Mouse (Mus musculus) gastrocnemius, adult 18-20 months (tissue): ENCODE results near the gene Itga8. TPM values are rescaled to one million over a fixed set of nuclear protein-coding genes. Genes with fewer than 3 reads are reported as not detected.
A peak's percentile ranks its signal among the peaks of the same experiment; 100 is the strongest.

Experiments used
- DNase-seq: peaks from one replicate; pipeline ENCODE4 v3.0.0; 2021; ENCODE audit warnings: low spot score
- total RNA-seq, 2 experiments: library from RNA; stranded (reverse); gene quantifications; 2 replicates each; pipeline ENCODE4 v1.2.3; 2021

Itga8 gene
- total RNA-seq, 2 experiments from 2014 or later: 1.2 to 1.8 TPM

DNA sequence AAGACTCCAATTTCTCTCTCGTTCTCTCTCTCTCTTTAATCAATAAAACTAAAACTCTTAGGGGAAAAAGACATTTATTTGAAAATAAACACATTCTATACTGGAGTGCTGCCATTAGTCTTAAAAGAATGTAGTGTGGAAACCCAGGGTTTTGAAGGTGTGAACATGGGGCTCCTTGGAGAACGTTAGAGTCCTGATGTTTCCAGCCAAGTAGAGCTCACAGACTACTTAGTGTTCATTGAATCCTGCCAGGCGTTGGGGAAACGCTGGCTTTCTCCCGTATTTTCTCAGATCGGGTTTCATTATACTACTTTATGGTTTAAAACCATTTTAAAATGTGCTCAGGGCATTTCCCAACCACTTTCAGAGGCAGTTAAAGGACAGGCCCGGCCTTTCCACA is 103.0 kb downstream of the Itga8 start:
- DNase-seq: no peak

DNA sequence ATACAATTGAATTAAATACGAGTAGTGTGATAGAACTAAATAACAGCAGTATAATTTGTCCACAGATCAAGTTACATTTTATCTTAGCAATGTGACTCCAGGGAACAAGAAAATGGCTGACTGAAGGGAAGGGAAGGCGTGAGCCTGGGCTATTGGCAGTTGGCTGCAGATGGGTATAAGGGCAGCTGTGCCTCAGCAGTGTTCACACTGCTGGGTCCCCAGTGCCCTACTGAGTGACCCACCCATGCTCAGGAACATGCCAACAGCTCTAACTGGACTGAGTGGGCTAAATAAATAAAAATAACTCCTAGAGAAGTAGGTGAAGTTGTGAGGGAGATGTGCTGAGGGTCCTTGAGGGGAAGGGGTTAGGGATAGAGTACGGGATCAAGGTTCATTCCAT is 103.5 kb downstream of the Itga8 start:
- no peak for DNase-seq

DNA sequence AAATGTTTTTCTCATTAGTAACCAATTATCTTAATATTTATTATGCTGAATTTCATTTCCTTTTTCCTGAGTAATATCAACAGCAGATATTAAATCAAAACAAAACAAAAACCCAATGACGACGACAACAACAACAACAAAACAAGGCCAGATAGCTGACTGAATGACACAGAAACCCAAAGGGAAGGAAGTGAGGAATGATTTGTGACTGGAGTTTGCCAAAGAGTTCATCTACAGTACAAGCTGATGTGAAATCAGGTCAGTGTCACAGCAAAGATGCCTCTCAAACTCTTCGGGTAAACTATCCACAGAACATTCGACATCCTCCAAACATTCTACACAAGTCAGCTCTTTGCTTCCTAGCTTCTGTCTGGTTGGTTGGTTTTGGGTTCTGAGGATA is 104.0 kb downstream of the Itga8 start:
- no peak for DNase-seq

DNA sequence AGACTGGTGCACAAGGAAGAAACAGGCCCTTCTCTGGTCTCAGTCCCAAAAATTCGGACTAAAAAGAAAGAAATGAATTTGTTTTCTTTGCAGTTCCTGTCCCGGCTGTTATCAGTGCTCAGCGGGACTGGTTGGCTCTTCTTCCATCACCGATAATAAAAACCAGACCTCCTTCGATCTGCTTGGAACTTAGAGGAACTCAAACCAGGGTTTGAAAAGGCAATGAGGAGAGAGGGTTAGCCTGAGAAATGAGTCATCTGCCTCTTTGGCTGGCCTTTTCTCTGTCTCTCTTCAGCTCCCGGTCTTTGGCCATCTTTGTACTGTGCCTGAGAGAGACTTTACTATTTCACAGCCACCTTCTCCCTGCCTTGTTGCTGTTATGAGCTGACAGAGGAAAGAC is 112.7 kb downstream of the Itga8 start:
- DNase-seq: no peak

DNA sequence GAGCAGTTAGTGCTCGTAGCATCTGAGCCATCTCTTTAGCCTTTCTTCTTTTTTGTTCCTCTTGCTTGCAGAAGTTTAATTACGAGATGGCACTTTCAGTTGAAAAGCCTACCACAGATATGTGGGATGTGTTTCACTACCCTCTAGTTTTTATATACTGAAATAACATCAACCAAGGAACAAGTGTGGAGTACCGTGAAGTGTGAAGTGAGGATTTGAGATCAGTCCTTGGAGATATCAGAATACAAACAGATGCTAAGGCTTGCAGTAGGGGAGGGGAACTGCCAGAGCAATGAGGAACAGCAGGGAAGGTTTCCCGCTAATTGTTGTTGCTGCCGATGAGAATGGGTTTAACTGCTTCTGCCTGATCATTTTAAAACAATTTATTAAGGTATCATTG is 114.1 kb downstream of the Itga8 start:
- no peak for DNase-seq

DNA sequence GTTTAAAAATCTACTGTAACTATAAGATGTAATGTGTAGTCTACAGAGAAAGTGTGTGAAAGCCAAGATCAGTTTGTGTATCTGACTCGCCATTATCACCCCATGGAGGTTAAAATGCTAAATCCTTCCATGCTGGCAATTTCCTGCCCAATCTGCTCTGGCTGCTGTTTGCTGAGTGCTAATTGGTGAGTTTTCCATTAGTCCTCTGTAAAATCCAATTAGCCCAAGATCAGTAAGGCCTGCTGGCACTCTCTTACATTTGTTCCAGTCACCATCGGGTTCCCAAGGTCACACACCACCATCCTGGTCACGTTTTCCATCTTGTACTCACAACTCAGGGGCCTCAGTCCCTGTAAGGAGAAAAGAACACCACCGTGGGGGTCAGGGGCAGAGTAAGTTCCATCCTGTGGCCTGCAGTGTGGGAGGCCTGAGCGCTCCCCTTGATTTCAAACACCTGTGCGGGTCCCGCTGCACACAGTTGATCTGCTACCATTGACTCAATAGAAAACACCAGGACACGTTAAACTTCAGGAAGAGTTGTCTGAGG is 119.2 kb downstream of the Itga8 start:
- DNase-seq: no peak

DNA sequence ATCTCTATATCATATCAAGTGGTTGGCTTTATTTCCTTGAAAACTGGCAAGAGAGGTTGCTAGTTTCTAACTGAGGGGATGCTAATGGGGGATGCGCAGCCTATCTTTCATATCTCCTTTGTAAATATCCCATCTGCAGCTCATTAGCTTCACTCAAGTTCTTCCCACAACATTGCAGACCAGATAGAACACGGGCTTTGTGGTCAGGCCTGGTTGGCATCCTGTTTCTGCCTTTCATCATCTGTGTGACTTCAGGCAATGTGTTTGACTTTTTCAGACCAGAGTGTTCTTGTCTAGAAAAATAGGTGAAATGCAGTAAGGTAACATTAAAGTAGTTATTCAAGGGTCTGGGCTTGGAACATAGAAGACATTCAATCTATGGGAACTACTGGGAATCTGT is 121.1 kb downstream of the Itga8 start:
- DNase-seq: no peak

DNA sequence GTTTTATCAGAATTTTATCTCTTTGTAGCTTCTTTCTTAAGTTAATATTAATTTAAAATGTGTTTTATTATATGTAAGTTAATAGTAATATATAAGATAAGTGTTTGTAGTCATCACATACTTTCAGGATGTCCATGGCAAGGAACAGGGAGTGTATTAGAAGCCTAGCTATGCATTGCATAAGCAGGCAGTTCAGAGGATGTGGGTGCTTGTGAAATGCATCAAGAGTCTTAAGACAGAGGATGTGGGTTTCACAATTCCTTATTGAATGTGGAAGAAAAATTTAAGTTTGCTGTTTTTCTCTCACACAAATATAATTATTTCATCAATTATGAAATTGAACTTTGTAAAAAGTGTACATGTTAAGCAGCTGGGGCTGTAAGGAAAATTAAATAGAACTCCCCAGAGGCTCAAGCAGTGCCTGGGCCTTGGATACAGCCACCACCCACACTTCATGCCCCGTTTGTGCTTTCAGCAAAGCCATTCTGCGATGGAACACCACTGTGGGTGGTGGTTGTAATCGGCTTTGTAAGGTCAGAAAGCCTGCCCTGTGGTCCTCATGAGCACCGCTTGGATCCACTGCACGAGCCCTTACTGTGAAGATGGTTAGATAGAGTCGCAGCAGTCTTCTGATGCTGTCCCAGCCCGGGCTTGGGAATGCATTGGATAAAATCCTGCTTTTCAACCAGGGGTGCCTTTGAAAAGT is 126.8 kb downstream of the Itga8 start:
- DNase-seq: no peak

DNA sequence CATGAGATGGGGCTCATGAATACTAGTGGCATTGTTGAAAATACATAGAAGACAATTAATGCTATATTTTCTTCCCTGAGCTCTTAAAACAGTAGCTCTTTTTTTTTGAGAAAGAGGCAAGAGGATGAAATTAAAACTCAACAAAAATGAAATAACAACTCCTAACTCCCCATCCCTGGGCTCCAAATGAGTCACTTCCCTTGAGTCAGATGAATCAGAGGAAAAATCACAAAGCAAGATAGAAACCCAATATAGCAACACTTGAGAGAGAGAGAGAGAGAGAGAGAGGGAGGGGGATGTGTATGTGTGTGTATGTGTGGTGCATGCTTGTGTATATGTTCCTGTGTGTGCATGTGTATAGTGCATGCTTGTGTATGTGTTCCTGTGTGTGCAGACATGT is 131.5 kb downstream of the Itga8 start:
- DNase-seq: no peak

DNA sequence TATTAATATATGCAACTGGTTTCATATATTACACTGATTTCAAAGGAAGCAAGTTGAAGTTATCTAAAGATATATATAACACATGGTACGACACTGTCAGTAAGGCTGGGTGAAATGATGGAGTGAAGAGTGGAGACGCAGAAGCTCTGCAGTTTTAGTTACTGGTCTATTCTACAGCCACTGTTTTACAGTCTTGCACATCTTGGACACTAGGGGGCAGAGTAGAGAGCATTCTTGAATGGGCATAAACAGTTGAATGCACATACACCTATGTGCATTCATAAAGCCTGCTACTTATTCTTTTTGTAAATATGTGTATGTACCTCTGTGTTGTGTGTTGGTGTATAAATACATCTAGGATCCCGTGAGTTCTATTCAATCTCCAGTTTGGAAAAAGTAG is 141.2 kb downstream of the Itga8 start:
- DNase-seq: peak; percentile 24

DNA sequence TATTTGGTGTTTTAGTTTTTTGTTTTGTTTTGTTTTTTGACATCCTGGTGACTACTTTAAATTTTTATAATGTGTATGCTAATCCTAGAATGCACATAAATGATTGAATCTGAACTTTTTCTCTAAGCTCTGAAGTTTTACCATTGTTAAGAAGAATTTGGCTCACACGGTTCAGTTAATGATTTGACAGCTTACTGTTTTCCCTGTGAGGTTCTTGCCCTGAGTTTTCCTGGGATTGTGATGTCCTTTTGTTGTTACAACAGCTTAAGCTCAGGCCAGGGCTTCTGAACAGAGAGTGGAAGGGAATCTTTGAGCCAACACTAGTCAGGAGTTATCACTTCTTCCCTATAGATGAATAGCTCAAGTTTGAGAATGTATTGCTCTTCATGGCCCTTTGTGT is 144.7 kb downstream of the Itga8 start:
- DNase-seq: no peak

DNA sequence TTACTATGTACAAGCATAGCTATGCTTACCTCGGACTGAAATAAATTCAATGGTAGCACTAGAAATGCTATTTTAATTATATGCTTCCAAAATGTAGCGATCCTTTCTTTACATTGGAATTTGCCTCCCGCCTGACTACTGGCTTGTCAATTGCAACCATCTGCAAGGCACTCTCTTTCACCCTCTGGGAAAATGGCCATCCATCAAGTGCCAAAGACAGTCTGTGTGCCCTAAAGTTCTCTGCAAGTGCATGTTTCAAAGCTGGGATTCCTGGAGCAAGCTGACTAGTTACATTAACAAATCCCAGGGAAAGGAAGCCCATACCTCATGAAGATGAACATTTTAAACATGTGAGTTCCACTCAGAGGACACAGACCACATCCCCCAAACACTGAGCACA is 145.3 kb downstream of the Itga8 start:
- no peak for DNase-seq

DNA sequence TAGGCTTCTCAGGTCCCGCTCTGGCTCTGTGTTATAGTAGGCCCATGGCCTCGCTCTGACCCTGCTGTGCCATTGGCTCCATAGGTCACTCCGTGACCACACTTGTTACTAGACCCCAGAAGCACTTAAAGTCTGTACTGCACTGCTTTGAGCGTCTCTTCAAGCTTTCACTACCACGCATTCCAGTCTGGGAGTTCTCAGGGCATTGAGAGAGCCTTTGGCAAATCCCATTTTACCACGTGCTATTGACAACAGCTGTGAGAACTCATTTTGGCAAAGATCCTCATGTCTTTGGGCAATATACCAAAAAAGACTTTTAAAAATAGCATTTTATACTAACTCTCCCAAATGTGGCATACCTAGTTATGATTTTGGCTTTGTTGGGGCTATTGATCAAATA is 147.0 kb downstream of the Itga8 start:
- DNase-seq: no peak

DNA sequence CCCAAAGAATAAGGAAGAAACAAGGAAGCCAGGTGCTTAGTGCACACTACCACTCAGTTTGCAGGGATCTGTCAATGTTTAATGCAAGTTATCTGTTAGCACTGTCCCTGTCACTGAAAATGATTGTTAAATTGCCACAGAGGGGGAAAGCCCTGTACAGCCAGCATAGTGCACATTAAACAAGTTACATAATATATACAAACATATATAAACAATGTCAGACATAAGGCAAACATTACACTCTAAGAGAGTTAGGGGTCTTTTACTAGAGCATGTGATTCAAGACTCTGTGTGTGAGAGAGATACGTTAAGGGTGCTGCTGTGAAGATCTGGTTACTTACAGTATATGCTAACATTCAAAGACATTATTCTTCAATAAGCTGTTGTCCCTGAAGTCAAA is 148.2 kb downstream of the Itga8 start:
- no peak for DNase-seq

DNA sequence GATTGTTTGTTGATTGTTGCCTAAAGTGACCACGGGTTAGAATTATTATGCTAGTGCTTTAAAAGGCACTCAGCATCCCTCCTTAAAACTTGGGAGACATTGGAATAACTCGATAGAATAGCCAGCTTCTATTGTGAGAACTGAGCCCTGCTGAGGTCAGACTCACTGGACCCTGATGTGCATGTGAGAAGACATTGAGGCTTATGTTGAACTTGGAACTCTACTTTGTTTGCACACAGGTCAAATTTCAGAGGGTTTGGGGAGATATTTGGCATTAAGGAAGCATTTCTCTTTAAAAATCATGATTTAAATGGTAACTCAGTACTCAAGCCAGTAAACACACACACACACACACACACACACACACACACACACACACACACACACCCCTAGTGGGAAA is 153.8 kb downstream of the Itga8 start:
- DNase-seq: no peak

DNA sequence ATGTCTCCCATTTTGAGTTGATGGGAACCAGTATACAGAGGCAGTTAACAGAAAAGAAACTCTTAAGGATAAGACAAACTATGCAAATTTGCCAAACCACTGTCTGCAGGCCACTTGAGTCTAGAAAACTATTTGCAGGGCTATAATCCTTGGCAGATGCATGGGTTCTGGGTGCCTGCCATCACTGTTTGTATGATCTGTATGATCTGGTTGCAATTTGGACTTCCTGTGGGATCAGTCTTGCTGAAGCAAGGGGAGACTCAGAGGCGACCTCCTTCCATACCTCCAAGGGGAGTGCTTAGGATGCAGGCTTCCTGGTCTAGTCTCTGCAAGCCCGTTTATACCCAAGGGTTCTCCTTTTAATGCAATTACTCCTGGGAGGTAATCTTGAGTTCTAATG is 155.1 kb downstream of the Itga8 start:
- no peak for DNase-seq

DNA sequence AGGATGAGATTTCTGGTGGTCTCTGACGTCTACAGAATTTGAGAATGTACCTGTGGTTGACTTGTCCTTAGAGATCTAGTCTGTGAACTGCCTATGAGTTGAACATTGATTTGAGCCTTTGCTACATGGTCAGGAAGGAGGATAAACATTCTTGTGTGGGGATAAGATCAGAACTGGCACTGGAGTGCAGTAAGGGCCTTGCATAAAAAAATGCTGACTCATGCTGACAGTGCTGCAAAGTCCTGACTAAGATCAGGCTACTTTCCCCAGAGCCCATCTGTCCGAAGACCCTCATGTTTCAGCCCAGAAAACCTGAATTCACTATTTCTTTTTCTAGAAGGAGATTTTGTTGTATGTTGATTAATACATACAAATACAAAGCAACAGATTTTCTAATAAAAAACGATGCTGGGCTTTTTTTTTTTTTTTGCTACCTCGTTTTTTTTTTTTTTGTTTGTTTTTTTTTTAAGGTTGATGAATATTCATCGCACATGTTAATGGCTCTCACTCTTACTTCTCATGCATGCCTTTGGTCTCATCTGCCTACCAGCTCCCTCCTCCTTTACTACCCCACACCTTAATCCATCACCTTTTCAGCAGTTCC is 162.9 kb downstream of the Itga8 start:
- DNase-seq: no peak

DNA sequence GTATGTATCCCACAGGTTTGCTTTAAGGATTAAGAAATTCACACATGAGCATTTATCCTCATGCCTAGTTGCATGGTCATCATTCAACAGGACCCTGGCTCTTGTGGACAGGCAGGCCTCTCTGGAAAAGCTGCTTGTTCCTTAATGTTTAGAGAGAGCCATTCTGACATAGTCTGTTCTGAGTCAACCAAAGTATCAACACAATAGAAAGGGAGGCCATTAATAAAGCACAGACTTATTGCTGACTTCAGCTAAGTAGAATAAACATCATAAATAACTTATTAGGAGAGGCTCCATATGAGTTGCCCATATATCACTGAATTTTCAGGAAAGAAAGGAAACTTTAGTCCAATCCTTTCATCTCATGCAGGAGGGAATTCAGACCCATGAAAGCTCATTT is 175.1 kb downstream of the Itga8 start:
- no peak for DNase-seq

DNA sequence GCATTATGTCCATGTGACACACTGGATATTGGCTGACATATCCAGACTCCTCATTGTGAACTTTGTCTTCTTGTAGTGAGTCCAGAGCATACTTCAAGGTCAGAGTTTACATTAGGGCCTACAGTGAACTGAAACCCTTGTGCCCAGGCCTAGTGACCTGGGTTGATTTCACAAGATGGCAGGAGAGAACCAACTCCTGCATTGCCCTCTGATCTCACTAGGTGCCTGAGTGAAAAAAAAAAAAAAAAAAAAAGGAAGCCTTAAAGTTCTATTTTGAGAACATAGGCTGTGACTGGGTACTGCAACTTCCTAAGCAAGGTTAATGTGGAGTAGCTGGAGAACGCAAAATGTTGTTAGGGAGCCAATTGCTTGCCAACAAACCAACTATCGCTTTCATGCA is 186.2 kb downstream of the Itga8 start:
- DNase-seq: no peak

DNA sequence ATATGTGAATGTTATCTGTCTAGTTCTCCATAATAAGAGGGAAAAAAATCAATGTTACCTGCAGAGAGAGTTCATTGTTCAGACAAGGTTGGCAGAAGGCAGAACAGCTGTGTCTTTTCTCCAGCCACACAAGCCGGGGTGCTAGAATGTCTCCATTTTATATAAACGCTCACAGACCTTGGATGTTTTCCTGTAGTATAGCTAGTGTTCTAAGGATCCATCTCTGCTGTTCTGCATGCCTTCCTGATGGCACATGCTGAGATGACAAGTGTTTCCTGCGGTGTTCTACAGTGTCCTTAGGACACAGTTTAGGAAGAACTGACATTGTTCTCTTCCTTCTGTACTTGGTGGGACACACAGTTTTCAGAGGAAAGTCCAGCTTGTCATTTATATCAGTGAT is 192.4 kb downstream of the Itga8 start:
- DNase-seq: no peak

DNA sequence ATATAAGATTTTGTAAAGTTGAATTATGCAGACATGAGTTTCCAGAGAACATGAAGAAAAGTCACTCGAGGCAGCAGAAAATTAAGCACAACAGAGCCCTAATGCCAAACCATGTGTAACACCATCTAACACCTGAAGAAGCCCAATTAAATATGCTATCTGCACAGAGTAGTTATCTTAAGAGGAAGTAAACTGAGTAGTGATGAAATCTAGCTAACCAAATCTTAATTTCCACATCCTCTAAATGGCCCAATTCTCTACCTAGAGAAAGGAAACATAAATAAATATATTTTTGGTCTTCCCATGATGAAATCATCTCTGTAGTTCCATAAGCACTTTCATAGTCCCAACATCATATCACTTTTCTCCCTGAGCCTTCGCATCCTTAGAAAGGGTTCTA is 193.4 kb downstream of the Itga8 start:
- no peak for DNase-seq

DNA sequence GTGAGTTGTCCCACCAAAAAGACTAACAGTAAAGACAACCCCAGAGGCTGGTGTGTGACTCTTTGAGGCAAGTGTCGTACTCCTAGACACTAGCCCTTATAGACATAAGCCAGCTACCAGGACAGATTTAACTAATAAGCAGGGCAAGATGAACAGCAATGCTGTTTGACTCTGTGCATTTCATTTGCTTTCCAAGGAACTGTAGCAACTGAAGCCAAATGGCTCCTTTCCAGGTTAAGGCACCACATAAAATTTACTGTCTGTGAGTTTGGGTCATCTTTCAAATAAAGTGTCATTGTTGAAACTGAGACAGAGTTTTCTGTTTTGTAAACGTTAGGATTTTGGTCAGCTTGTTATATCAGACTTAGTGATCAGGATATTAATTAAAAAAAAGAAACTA is 194.5 kb downstream of the Itga8 start:
- no peak for DNase-seq

DNA sequence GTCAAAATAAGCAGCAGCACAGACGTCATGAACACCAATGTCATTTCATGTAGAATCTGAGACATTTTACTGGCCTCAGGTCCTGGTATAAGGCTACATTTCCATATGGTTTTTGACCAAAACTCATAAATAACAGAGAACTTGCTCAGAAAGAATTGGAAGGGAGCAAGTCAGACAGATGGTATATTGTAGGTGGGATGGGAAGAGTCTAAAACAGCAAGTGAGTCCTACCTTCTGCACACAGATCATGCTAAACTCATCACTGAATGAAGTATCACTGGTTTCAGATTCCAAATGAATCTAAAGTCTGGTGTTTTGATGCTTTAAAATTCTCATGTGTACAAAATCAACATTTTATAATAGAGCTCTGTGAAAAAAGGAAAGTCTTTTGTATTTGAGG is 198.5 kb downstream of the Itga8 start:
- DNase-seq: no peak
